In the genomic region with DNA sequence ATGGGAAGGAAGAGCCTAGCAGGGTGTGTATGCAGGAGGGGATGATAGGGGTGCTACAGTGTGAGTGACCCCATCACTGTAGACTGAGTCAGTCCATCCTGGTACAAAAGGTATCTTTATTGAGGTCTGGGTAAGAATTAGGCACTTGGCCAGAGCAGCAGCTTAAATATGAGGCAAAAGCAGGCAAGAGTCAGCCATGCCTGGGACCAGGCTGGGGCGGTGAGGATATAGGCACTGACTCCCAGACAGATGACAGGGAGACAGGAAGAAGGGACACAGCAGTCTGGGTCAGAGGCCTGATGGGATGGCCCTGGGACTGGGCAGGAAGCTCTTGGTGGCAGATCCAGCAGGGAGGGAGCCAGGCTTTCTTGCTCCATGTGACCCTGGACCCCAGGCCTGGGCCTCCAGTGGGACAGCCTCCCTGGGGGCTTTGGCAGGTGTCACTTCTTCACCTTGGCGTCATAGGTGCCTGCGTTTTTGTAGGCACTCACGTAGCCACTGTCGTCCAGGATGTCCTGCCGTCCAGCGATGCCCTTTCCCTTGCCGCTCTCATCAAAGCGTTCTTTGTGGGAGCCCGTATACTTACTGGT, we compare ENCODE assay signal across 17 mouse cellular contexts. TPM values are rescaled to one million over a fixed set of nuclear protein-coding genes. Genes with fewer than 3 reads are reported as not detected.
DNase-seq lines count a peak whose midpoint lies in the region; ATAC-seq and TF ChIP-seq lines count a peak whose summit lies in the region.
"Had no signal": no experiment of that assay in that cellular context is flagged by ENCODE, and none has a peak within 500 bp of the region (broad histone marks: within the 10 kb centered on the region; RNA-seq: fewer than 3 reads in every experiment).

No protein-coding gene starts in this region.

- ATAC-seq in forebrain, embryonic 14.5 days = no peak
- ATAC-seq in forebrain, embryonic 12.5 days (ENCODE audit: low FRiP score) = no peak
- no peak for ATAC-seq in lung, embryonic 15.5 days (ENCODE audit: borderline replicate concordance, extremely low read depth, low FRiP score, low TSS enrichment)
- no peak for ATAC-seq in neural tube, embryonic 13.5 days (ENCODE audit: low read depth)
- ATAC-seq: intestine, postnatal 0 days had no signal

- H3K9me3 ChIP-seq in forebrain, embryonic 14.5 days (replicated peaks; ENCODE audit: control insufficient read depth, low read length) = no peaks in the 10 kb centered on the region
- H3K9me3 ChIP-seq in forebrain, embryonic 12.5 days = no peaks in the 10 kb centered on the region
- H3K9me3 ChIP-seq in lung, embryonic 15.5 days = no peaks in the 10 kb centered on the region
- H3K9me3 ChIP-seq in neural tube, embryonic 13.5 days = no peaks in the 10 kb centered on the region
- H3K9me3 ChIP-seq: embryonic facial prominence, embryonic 15.5 days; limb, embryonic 12.5 days; midbrain, embryonic 12.5 days had no signal

- intact Hi-C loops in left cerebral cortex, adult 2 months (cut with DNase I) = no loop called here

- 0 out of 2 replicates have a peak, but pooled peaks cover 2% of the 10 kb centered on the region for H3K27me3 ChIP-seq in forebrain, embryonic 14.5 days (replicated peaks; ENCODE audit: control insufficient read depth, insufficient read depth, low read length)
- peaks cover 13% of the 10 kb centered on the region for H3K27me3 ChIP-seq in forebrain, embryonic 12.5 days
- H3K27me3 ChIP-seq in lung, embryonic 15.5 days = no peaks in the 10 kb centered on the region
- H3K27me3 ChIP-seq in neural tube, embryonic 13.5 days = 0 out of 2 replicates have a peak, but pooled peaks cover 1% of the 10 kb centered on the region

- peaks cover 21% of the 10 kb centered on the region for H3K4me1 ChIP-seq in forebrain, embryonic 14.5 days (ENCODE audit: control insufficient read depth, insufficient read depth, low read length)
- H3K4me1 ChIP-seq in forebrain, embryonic 12.5 days = peaks cover 51% of the 10 kb centered on the region
- H3K4me1 ChIP-seq in lung, embryonic 15.5 days = peaks cover 56% of the 10 kb centered on the region
- H3K4me1 ChIP-seq in neural tube, embryonic 13.5 days (replicated peaks) = peaks cover 81% of the 10 kb centered on the region

- no peak overlapping the region for H3K9ac ChIP-seq in forebrain, embryonic 14.5 days (ENCODE audit: low read length)
- no peak overlapping the region for H3K9ac ChIP-seq in forebrain, embryonic 12.5 days
- no peak overlapping the region for H3K9ac ChIP-seq in lung, embryonic 15.5 days
- no peak overlapping the region for H3K9ac ChIP-seq in neural tube, embryonic 13.5 days
- H3K9ac ChIP-seq: embryonic facial prominence, embryonic 15.5 days; limb, embryonic 12.5 days; midbrain, embryonic 12.5 days had no signal

- H3K4me3 ChIP-seq in forebrain, embryonic 14.5 days (ENCODE audit: low read depth, low read length) = no peak overlapping the region
- H3K4me3 ChIP-seq in forebrain, embryonic 12.5 days (replicated peaks) = no peak overlapping the region
- H3K4me3 ChIP-seq in lung, embryonic 15.5 days = no peak overlapping the region
- H3K4me3 ChIP-seq in neural tube, embryonic 13.5 days = no peak overlapping the region
- no peak overlapping the region for H3K4me3 ChIP-seq in left cerebral cortex, adult 2 months
- H3K4me3 ChIP-seq: embryonic facial prominence, embryonic 15.5 days; limb, embryonic 12.5 days; midbrain, embryonic 12.5 days had no signal

- TF ChIP-seq CTCF in left cerebral cortex, adult 2 months (IDR thresholded peaks at IDR 0.05) = no peak

- DNase-seq in forebrain, embryonic 14.5 days (ENCODE audit: low spot score) = no peak
- no peak for DNase-seq in lung, postnatal 36 days
- DNase-seq in cerebellum, postnatal 25 days = peak; percentile 51 to 57
- DNase-seq in left cerebral cortex, adult 2 months (ENCODE audit: extremely low spot score in 1 of 2, low spot score in 2 of 2) = no peak
- no peak for DNase-seq in layer of hippocampus, adult 9-10 months (ENCODE audit: low spot score)
- DNase-seq: adrenal gland, adult 8-10 months; B cell, adult 2 months; kidney, postnatal 25 days had no signal

- no peaks in the 10 kb centered on the region for H3K36me3 ChIP-seq in forebrain, embryonic 14.5 days (ENCODE audit: control insufficient read depth, insufficient read depth, low read length)
- H3K36me3 ChIP-seq in forebrain, embryonic 12.5 days (replicated peaks) = peaks cover 4% of the 10 kb centered on the region
- H3K36me3 ChIP-seq in lung, embryonic 15.5 days = no peaks in the 10 kb centered on the region
- peaks cover 17% of the 10 kb centered on the region; the same call in 1 of the 2 replicates for H3K36me3 ChIP-seq in neural tube, embryonic 13.5 days

- WGBS in forebrain, embryonic 14.5 days = 90% methylated on average over 10 of the region's 10 CpGs
- WGBS in forebrain, embryonic 12.5 days = 93% methylated on average over 10 of the region's 10 CpGs
- 90% methylated on average over 10 of the region's 10 CpGs for WGBS in lung, embryonic 15.5 days
- 89% methylated on average over 10 of the region's 10 CpGs for WGBS in neural tube, embryonic 13.5 days

- peak overlapping the region; percentile 31; the same call in 1 of the 2 replicates for H3K27ac ChIP-seq in forebrain, embryonic 14.5 days (ENCODE audit: low read depth, low read length)
- no peak overlapping the region for H3K27ac ChIP-seq in forebrain, embryonic 12.5 days
- H3K27ac ChIP-seq in lung, embryonic 15.5 days = peak overlapping the region; percentile 46
- peak overlapping the region; percentile 67 for H3K27ac ChIP-seq in neural tube, embryonic 13.5 days (replicated peaks)
- H3K27ac ChIP-seq in left cerebral cortex, adult 2 months = no peak overlapping the region; the same call in 1 of the 2 replicates
- H3K27ac ChIP-seq: limb, embryonic 12.5 days; midbrain, embryonic 12.5 days had no signal

- no peak overlapping the region for H3K4me2 ChIP-seq in forebrain, embryonic 14.5 days (ENCODE audit: low read length)
- no peak overlapping the region for H3K4me2 ChIP-seq in forebrain, embryonic 12.5 days
- no peak overlapping the region for H3K4me2 ChIP-seq in lung, embryonic 15.5 days
- no peak overlapping the region for H3K4me2 ChIP-seq in neural tube, embryonic 13.5 days
- H3K4me2 ChIP-seq: embryonic facial prominence, embryonic 15.5 days; limb, embryonic 12.5 days; midbrain, embryonic 12.5 days had no signal

RNA-seq across cellular contexts. Expression of gene Tppp3, which starts 3.8 kb away (rescaled TPM):
- 49.2 and 57.0 TPM in 2 replicates for polyA plus RNA-seq in forebrain, embryonic 14.5 days (2014; fragmentation: Nextera tagmentation; extraction: Ambion mirVana)
- 39.9 and 41.3 TPM in 2 replicates for polyA plus RNA-seq in forebrain, embryonic 12.5 days (2016; fragmentation: Nextera tagmentation; extraction: Ambion mirVana)
- polyA plus RNA-seq in lung, embryonic 15.5 days (2015; fragmentation: Nextera tagmentation; extraction: Ambion mirVana) = 63.3 and 63.6 TPM in 2 replicates
- 239 and 296 TPM in 2 replicates for polyA plus RNA-seq in neural tube, embryonic 13.5 days (2015; fragmentation: Nextera tagmentation; extraction: Ambion mirVana)
- total RNA-seq in left cerebral cortex, adult 2 months (2021) = 10 to 100 TPM; 36.1 to 42.5 TPM

RNA-seq across cellular contexts. Expression of gene Zdhhc1, which starts 29.2 kb away (rescaled TPM):
- polyA plus RNA-seq in forebrain, embryonic 14.5 days (2014; fragmentation: Nextera tagmentation; extraction: Ambion mirVana) = 15.5 and 22.0 TPM in 2 replicates
- 24.7 and 26.1 TPM in 2 replicates for polyA plus RNA-seq in forebrain, embryonic 12.5 days (2016; fragmentation: Nextera tagmentation; extraction: Ambion mirVana)
- polyA plus RNA-seq in lung, embryonic 15.5 days (2015; fragmentation: Nextera tagmentation; extraction: Ambion mirVana) = 44.0 and 50.9 TPM in 2 replicates
- polyA plus RNA-seq in neural tube, embryonic 13.5 days (2015; fragmentation: Nextera tagmentation; extraction: Ambion mirVana) = 27.8 and 31.9 TPM in 2 replicates
- total RNA-seq in left cerebral cortex, adult 2 months (2021) = 10 to 100 TPM; 43.0 to 48.7 TPM

RNA-seq across cellular contexts. Expression of gene Hsd11b2, which starts 51.1 kb away (rescaled TPM):
- polyA plus RNA-seq in forebrain, embryonic 14.5 days (2014; fragmentation: Nextera tagmentation; extraction: Ambion mirVana) = 1.1 and 1.8 TPM in 2 replicates
- 10.9 and 12.0 TPM in 2 replicates for polyA plus RNA-seq in forebrain, embryonic 12.5 days (2016; fragmentation: Nextera tagmentation; extraction: Ambion mirVana)
- 2.6 and 2.8 TPM in 2 replicates for polyA plus RNA-seq in lung, embryonic 15.5 days (2015; fragmentation: Nextera tagmentation; extraction: Ambion mirVana)
- 5.4 and 5.5 TPM in 2 replicates for polyA plus RNA-seq in neural tube, embryonic 13.5 days (2015; fragmentation: Nextera tagmentation; extraction: Ambion mirVana)
- not detected for total RNA-seq in left cerebral cortex, adult 2 months (2021)
- polyA plus RNA-seq: cortical plate, adult 2 months had no signal

RNA-seq across cellular contexts. Expression of gene Lrrc36, which starts 54.1 kb away (rescaled TPM):
- polyA plus RNA-seq in forebrain, embryonic 14.5 days (2014; fragmentation: Nextera tagmentation; extraction: Ambion mirVana) = 0.22 and 0.43 TPM in 2 replicates
- polyA plus RNA-seq in forebrain, embryonic 12.5 days (2016; fragmentation: Nextera tagmentation; extraction: Ambion mirVana) = 1.2 and 1.4 TPM in 2 replicates
- polyA plus RNA-seq in lung, embryonic 15.5 days (2015; fragmentation: Nextera tagmentation; extraction: Ambion mirVana) = 0.43 and 0.67 TPM in 2 replicates
- 0.65 and 0.92 TPM in 2 replicates for polyA plus RNA-seq in neural tube, embryonic 13.5 days (2015; fragmentation: Nextera tagmentation; extraction: Ambion mirVana)
- total RNA-seq in left cerebral cortex, adult 2 months (2021) = under 1 TPM in 1 of 2 experiments, not detected in 1; 0.27 TPM

RNA-seq across cellular contexts. Expression of gene Kctd19, which starts 54.2 kb away (rescaled TPM):
- polyA plus RNA-seq in forebrain, embryonic 14.5 days (2014; fragmentation: Nextera tagmentation; extraction: Ambion mirVana) = 0.09 TPM in 1 of 2 replicates, not detected in the other
- 0.13 TPM in 1 of 2 replicates, not detected in the other for polyA plus RNA-seq in forebrain, embryonic 12.5 days (2016; fragmentation: Nextera tagmentation; extraction: Ambion mirVana)
- polyA plus RNA-seq in lung, embryonic 15.5 days (2015; fragmentation: Nextera tagmentation; extraction: Ambion mirVana) = not detected in 2 replicates
- not detected in 2 replicates for polyA plus RNA-seq in neural tube, embryonic 13.5 days (2015; fragmentation: Nextera tagmentation; extraction: Ambion mirVana)
- total RNA-seq in left cerebral cortex, adult 2 months (2021) = not detected
- polyA plus RNA-seq: cortical plate, adult 2 months; embryonic facial prominence, embryonic 15.5 days; limb, embryonic 12.5 days; liver, embryonic 16.5 days; midbrain, embryonic 12.5 days had no signal

Comparison
In these comparisons a context has a peak if more than half of its experiments do, and no peak if none do; other contexts are left out.
1. H3K27ac ChIP-seq: peak in forebrain, embryonic 14.5 days (single experiment), lung, embryonic 15.5 days (single experiment) and neural tube, embryonic 13.5 days (single experiment); none in forebrain, embryonic 12.5 days (single experiment) and left cerebral cortex, adult 2 months (single experiment).
2. DNase-seq: peak in cerebellum, postnatal 25 days (2 of 2); none in forebrain, embryonic 14.5 days (single experiment), lung, postnatal 36 days (single experiment), left cerebral cortex, adult 2 months (0 of 2) and layer of hippocampus, adult 9-10 months (single experiment).